Mouse (Mus musculus) testis, postnatal 10 days (tissue): ENCODE data around the gene Pik3r1.
A peak's percentile ranks its signal among the peaks of the same experiment; 100 is the strongest.

Source experiments
- DNase-seq: peaks from one replicate; pipeline ENCODE4 v3.0.0; 2021; ENCODE audit warnings: low spot score

Gene Pik3r1

DNA sequence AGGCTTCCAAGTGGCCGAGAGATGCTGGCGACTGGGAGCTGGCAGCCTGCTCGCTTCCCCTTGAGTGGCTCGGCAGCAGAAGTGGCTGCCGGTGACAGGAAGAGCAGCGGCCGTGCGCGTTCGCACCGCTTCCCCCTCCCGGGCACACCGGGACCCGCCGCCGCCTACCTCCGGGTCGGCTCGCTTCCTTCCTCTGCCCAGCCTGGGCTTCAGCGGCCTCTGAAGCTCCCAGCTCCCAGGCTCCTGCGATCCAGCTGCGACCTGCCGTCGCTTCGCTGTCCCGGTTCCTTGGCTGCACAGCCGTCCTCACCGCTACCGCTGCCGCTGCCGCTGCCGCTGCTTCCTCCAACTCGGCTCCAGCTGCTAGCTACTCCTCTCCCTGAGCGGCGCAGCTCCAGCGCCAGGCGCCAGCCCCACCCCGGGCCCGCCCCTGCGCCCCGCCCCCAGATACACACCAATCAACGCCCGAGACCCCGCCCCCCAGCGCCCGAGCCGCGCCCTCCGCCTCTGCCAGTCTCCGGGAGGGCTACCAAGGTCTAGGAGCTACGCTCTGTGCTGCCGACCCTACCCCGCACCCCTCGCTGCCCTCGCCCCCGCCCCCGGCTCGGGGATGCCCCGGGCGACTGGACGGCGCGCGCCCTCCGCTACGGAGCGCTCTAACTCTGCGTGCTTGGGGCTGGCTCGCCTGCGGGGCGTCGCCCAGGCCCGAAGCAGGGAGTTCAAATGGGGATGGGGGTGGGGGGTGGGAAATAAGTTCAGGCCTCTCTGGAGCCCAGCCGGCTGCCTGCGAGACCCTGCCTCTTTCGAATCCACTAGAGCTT is at the start of gene Pik3r1:
Pik3r1 (minus strand) TSS at position 409 of the 821 bp plus-strand sequence.
- DNase-seq, result peak; percentile 99

GRCm38 (mm10) chr13:101813267-101813900 is 45.4 kb upstream of the Pik3r1 start:
- DNase-seq, result peak; percentile 50

DNA sequence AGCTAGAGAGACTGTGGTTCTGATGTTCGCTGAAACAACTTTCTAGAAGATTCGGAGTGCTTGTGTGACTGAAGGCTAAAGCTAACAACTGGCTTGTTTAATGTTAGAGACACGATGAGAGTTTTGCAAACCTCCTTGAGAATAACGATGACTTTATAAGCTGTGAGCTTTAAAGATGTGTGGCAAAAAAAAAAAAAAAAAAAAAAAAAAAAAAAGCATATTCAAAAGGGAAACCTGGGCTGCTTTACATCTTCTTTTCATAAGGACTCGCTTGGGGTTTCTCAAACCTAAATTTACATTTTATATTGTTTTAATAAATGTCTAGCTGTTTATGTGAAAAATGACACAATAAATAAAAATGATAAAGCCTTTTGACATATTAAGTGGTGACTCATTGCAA is 44.3 kb upstream of the Pik3r1 start:
- no peak for DNase-seq

DNA sequence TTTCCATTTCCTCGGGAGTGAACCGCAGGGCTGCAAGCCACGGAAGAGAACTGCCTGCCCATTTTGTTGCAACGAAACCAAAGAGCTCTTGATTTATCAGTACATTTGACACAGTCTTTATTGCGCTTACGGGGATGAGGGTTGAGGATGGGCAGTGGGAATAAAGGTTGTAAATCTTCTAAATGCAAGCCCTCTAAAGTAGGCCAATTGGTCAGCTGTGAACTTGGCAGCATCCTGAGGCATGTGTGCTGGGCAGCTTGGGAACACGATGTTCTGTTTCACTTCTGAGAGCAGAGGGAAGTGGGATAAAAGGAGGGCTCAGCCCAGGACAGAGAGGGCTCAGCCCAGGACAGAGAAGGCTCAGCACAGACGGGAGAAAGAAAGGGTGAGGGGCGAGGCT is 43.9 kb upstream of the Pik3r1 start:
- DNase-seq, result peak; percentile 51

- DNase-seq, result no peak
Observed at GRCm38 (mm10) chr13:101810667-101811066, 42.6 kb upstream of the Pik3r1 start.

GRCm38 (mm10) chr13:101809796-101810195 is 41.8 kb upstream of the Pik3r1 start:
- no peak for DNase-seq

GRCm38 (mm10) chr13:101805559-101806091 is 37.6 kb upstream of the Pik3r1 start:
- no peak for DNase-seq

GRCm38 (mm10) chr13:101801372-101802186 is 33.6 kb upstream of the Pik3r1 start:
- peak; percentile 67 for DNase-seq

- no peak for DNase-seq
Observed at GRCm38 (mm10) chr13:101800833-101801371, 32.9 kb upstream of the Pik3r1 start.

DNA sequence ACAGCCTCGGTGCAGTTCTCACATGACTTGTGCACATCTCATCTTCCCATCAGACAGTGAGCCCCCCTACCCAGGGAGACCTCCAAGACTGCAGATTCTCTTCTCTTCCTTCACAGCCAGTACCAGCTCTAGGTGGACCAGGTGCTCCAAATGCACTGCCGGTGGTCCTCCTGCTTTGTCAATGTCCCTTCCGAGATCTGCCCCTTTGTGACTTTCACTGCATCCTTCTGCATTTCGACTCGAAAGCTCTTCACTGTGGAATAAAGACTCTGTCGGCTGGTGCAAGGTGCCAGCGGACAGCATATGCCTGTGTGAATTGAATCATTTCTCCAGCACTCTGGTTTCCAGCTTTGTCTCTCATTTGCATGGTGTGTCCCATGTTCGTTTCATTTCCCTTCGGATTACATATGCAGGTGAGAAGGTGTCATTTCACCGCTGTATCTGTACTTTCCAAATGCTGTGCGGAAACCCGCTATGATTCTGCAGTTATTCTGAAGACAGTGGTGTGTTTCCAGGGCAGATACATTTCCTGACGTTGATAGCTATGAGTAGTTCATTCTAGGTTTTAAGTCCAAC is 32.1 kb upstream of the Pik3r1 start:
- no peak for DNase-seq

DNA sequence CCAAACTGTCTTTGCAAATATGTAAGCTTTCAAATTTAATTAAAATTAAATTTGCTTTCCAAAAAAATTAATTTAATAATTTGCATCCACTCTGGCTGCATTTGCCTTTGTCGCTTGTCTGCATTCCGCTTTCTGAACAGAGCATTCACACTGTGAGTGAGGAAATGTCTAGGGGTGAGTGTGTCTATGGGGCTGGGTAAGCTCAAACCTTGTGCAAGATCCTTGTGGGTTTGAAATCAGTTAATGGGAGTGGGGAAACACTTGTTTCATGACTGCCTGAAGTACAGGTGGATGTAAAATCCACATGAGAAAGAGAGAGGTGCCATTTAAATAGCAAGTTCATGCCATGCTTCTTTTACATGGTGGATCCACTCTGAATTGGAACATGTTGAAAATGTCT is 31.3 kb upstream of the Pik3r1 start:
- DNase-seq, result no peak

DNA sequence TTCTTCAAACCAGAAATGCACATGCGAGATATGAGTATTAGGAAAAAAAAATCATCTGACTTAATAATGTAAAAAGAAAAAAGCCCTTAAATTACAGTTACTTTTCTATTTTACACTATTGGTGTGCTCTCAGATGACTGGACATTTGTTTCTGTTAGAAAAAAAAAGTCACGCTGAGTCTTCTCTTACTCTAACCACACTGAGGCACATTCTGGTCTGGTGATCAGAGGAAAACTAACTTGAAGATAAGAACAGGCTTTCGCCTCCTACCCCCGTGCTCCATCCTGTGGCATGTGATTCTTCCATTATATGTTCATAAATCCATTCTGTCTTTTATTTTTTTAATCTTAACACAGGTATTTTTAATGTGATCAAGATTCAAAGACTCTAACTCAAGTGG is 30.5 kb upstream of the Pik3r1 start:
- no peak for DNase-seq

GRCm38 (mm10) chr13:101796983-101797382 is 29.0 kb upstream of the Pik3r1 start:
- no peak for DNase-seq

GRCm38 (mm10) chr13:101785705-101786104 is 17.7 kb upstream of the Pik3r1 start:
- DNase-seq, result no peak

GRCm38 (mm10) chr13:101784651-101785289 is 16.8 kb upstream of the Pik3r1 start:
- no peak for DNase-seq

DNA sequence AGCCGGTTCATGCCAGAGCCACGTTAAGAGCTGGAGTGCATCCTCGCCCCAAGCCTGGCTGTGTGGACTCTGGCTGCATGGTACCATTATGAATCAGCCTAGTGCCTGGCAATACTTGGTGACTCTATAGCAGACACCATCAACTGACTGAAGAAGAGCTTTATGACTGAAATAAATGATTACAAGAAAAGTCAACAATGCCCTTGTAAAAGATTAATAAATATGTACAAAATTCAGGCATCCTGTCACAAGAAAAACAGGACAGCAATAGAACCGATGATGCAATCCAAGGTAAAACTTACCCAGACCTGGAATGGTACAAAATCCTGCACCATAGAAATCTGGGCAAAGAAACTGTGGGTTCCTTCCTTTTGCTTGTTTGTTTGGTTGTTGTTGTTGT is 11.0 kb upstream of the Pik3r1 start:
- DNase-seq, result no peak

DNA sequence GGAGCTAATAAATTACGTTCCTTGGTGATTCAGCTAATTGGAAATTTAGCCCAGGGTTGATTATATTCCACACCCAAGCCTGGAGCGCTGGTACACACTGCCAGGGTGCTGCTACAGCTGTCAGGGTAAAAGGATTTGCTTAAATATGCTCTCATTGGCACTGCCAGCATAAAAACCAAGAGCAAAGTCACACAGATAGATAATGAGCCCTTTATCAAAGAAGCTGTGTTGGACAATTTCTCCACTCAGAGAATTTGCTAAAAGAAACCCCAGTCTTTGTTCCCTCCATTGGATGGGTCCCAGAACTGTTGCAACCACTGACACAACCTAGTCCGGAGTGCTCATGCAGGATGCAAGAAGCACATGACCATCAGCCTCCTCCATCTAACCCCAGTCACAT is 9.8 kb upstream of the Pik3r1 start:
- no peak for DNase-seq

- DNase-seq, result no peak
Observed at GRCm38 (mm10) chr13:101771071-101771470, 3.1 kb upstream of the Pik3r1 start.

GRCm38 (mm10) chr13:101769955-101770354 is 1.9 kb upstream of the Pik3r1 start:
- DNase-seq, result no peak

DNA sequence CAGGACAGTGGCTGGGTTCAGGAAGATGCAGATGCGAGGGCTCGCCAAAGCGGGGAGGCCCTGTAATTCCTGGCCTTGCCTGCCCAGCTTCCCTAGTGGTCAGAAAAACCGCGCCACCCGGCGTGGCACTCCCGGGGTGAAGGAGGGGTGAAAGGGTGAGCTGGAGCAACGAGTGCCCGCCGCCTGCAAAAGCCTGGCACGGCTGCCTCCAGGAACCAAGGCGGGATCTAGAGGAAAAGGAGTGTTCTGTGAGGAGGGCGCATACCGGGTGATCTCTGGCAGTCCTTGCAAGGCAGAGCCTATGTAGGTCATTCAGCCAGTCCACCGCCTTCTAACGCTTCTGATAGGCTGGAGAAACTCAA is 594 bp upstream of the Pik3r1 start:
- peak; percentile 80 for DNase-seq
